Mouse (Mus musculus): Measurements from ENCODE around the gene Eme2. TPM values are rescaled to one million over a fixed set of nuclear protein-coding genes. Genes with fewer than 3 reads are reported as not detected.

Eme2 gene
- total RNA-seq, 2 experiments from 2014 or later: 52.9 to 59.1 TPM

DNA sequence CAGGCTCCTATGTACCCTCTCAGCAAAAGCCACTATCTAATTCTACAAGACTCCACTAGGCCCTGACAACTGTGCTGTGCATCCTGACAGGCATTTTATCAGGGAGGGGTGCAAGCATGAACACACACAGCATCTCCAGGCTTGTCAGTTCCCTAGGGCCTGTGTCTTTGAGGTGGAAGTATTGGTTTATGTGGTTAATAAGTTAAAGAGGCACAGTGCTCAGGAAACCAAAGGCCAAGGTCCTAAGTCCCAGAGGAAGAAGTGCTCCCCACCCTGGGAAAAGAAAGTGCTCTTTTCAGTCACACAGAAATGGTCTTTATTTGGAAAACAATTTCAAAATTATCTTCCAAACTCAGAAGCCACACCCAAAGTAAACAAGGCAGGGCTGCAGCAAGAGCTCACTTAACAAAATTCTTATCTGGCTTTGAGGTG, 46.3 kb downstream of the Eme2 start:
- intact Hi-C loops (cut with DNase I): no loop called here

GRCm38 (mm10) chr17:24847386-24847785, 47.5 kb downstream of the Eme2 start:
- intact Hi-C loops (cut with DNase I): no loop called here
- DNase-seq (ENCODE audit: low spot score in 2 of 2): no peak

More for the DNA sequence above, 46.3 kb downstream of the Eme2 start:
- DNase-seq (ENCODE audit: low spot score in 2 of 2): no peak

DNA sequence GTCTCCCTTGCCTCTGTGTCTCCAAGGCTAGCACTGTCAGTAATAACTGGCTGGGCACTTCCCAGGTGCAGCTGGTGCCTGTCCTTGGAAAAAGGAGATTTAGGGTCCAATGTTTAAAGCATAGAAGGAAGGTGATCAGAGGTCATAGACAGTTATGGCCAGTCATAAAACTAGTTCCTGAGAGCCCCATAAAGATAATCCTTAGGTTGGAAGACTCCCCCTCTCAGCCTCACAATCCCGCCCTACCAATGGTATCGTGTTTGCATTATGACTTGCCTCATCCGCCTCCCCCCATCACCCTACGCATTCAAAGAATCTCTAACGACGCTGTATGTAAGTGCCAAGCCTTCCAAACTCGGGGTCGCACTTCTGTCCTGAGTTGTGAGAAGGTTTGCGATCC, 50.4 kb downstream of the Eme2 start:
- intact Hi-C loops (cut with DNase I): no loop called here
- DNase-seq (ENCODE audit: low spot score in 2 of 2): no peak

GRCm38 (mm10) chr17:24842631-24843030, 52.3 kb downstream of the Eme2 start:
- DNase-seq (ENCODE audit: low spot score in 2 of 2): no peak
- intact Hi-C loops (cut with DNase I): no loop called here

DNA sequence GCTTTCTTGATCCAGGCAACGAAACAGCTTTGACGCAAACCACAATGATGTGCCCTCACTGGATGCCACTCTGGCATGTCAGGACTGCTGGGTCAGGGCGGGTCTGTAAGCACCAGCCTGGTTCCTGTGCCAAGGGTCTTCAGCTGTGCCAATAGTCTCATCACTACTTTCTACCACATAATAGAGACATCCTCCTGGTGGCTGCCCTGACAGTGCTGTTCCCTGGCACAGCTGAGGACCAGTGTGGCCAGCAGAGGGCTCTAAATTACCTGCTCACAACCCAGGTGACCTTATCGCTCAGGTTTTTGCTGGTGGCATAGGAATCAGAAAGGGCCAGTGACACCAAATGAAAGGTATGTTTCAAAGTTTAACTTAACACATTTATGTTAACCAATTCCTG, 53.8 kb downstream of the Eme2 start:
- DNase-seq (ENCODE audit: low spot score in 2 of 2): no peak
- intact Hi-C loops (cut with DNase I): no loop called here

- intact Hi-C loops (cut with DNase I): no loop called here
- no peak for DNase-seq (ENCODE audit: low spot score in 2 of 2)
Measured at GRCm38 (mm10) chr17:24840341-24840740, 54.5 kb downstream of the Eme2 start.

- peak in 1 of 2 experiments; percentile 58 for DNase-seq (ENCODE audit: low spot score in 2 of 2)
- intact Hi-C loops (cut with DNase I): no loop called here
Measured at GRCm38 (mm10) chr17:24839842-24840241, 55.0 kb downstream of the Eme2 start, which contains the start of gene Hagh. Gene Hagh (plus strand): TSS chr17:24840143.

Other genes starting within 250 kb of the Eme2 start
- gene Slc9a3r2, start 244.8 kb downstream of the Eme2 start, total RNA-seq (2021): 10 to 100 TPM; 48.0 to 49.9 TPM
- gene Npw, start 236.6 kb downstream of the Eme2 start, total RNA-seq (2021): 1 to 10 TPM in 1 of 2 experiments, not detected in 1; 1.2 TPM
- gene Zfp598, start 225.4 kb downstream of the Eme2 start, total RNA-seq (2021): 10 to 100 TPM; 38.5 to 39.3 TPM
- gene Syngr3, start 205.1 kb downstream of the Eme2 start, total RNA-seq (2021): 100 to 1,000 TPM; 203 to 214 TPM
- gene Gfer, start 198.9 kb downstream of the Eme2 start, total RNA-seq (2021): 10 to 100 TPM; 19.9 to 20.2 TPM
- 1 to 10 TPM; 3.1 to 3.7 TPM for gene Noxo1, start 198.9 kb downstream of the Eme2 start, total RNA-seq (2021)
- gene Tbl3, start 187.4 kb downstream of the Eme2 start, total RNA-seq (2021): 10 to 100 TPM; 26.1 to 27.4 TPM
- gene Rnf151, start 177.0 kb downstream of the Eme2 start, total RNA-seq (2021): not detected
- gene Rps2, start 177.0 kb downstream of the Eme2 start, total RNA-seq (2021): 100 to 1,000 TPM; 300 to 313 TPM
- 100 to 1,000 TPM; 196 to 198 TPM for gene Ndufb10, start 170.6 kb downstream of the Eme2 start, total RNA-seq (2021)
- under 1 TPM in 1 of 2 experiments, not detected in 1; 0.34 TPM for gene Rpl3l, start 167.3 kb downstream of the Eme2 start, total RNA-seq (2021)
- gene Msrb1, start 158.4 kb downstream of the Eme2 start, total RNA-seq (2021): 10 to 100 TPM; 31.4 to 35.8 TPM
- under 1 TPM; 0.48 to 0.73 TPM for gene Hs3st6, start 142.1 kb downstream of the Eme2 start, total RNA-seq (2021)
- not detected for gene Meiob, start 90.8 kb downstream of the Eme2 start, total RNA-seq (2021)
- 100 to 1,000 TPM; 133 to 141 TPM for gene Hagh, start 54.9 kb downstream of the Eme2 start, total RNA-seq (2021)
- gene Fahd1, start 44.7 kb downstream of the Eme2 start, total RNA-seq (2021): 10 to 100 TPM; 17.6 to 20.9 TPM
- gene Igfals, start 29.1 kb downstream of the Eme2 start, total RNA-seq (2021): not detected
- 10 to 100 TPM; 32.7 to 33.6 TPM for gene Nubp2, start 8.7 kb downstream of the Eme2 start, total RNA-seq (2021)
- 10 to 100 TPM; 57.9 to 58.0 TPM for gene Spsb3, start 8.4 kb downstream of the Eme2 start, total RNA-seq (2021)
- gene Mrps34, start within 50 bp of the Eme2 start, total RNA-seq (2021): 10 to 100 TPM; 64.6 to 69.9 TPM
- gene Nme3, start 1.4 kb upstream of the Eme2 start, total RNA-seq (2021): 10 to 100 TPM; 47.4 to 47.5 TPM
- 100 to 1,000 TPM; 345 to 372 TPM for gene Mapk8ip3, start 41.9 kb upstream of the Eme2 start, total RNA-seq (2021)
- gene Jpt2, start 65.6 kb upstream of the Eme2 start, total RNA-seq (2021): 1 to 10 TPM; 5.5 to 5.6 TPM
- 10 to 100 TPM; 25.7 to 26.6 TPM for gene Cramp1l, start 120.7 kb upstream of the Eme2 start, total RNA-seq (2021)
- 10 to 100 TPM; 21.9 to 23.0 TPM for gene Ift140, start 121.0 kb upstream of the Eme2 start, total RNA-seq (2021)
- 10 to 100 TPM; 10.5 to 11.8 TPM for gene Tmem204, start 188.5 kb upstream of the Eme2 start, total RNA-seq (2021)
- gene Telo2, start 220.9 kb upstream of the Eme2 start, total RNA-seq (2021): 10 to 100 TPM; 26.3 to 28.7 TPM
- under 1 TPM; 0.46 to 0.76 TPM for gene Ptx4, start 225.7 kb upstream of the Eme2 start, total RNA-seq (2021)
- gene Clcn7, start 238.3 kb upstream of the Eme2 start, total RNA-seq (2021): 10 to 100 TPM; 51.4 to 52.3 TPM

All from left cerebral cortex, postnatal 25 days (tissue).